Mouse (Mus musculus): ENCODE measurements at regions not wholly inside any gene's neighbourhood (a gene's known extent, or its start where the extent isn't known, plus 50 kb on each side); places are given as distances from the start of the nearest gene placed in this dataset.

DNA sequence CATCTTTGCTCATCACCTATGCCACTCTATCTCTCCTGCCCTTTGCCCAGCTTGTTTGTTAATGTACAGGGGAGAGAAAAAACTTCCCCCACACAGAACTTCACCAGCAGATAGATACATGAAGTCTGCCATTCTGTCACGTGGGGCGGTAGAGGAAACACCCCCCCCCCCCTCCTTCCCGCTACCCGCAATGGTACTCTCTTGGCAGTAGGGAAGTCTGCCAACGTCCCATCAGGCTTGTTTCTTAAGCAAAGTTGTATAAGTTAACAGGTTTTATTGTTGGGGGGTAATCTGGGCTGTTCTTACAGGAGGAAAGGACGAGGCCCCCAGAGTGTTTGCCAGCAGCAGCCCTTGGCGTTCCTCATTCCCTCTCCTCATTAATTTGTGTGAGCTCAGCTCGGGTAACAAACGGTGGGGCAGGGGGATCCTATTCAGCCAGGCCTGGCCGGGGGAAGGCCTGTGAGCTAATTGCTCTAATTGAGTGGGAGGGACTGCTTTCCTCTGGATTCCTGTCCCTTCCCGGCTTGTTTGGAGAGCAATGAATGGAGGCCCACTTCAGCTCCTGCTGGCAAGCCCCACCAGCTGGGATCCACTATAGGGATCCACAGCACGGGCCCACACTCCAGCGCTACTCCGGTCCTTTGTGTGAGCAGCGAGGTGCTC is 292.5 kb downstream of the Bcl11a start:
- H3K36me3 ChIP-seq (ENCODE audit: control insufficient read depth, insufficient read depth, low read length) = no peaks in the 10 kb centered on the region
- peak overlapping the region; percentile 38; the same call in 1 of the 2 replicates for H3K4me2 ChIP-seq (ENCODE audit: low read depth, low read length, severe bottlenecking)
- no peaks in the 10 kb centered on the region for H3K9me3 ChIP-seq (ENCODE audit: control insufficient read depth, low read length)
- WGBS = 4% methylated on average over 15 of the region's 15 CpGs
- H3K9ac ChIP-seq (ENCODE audit: low read length) = peak overlapping the region; percentile 30; the same call in 1 of the 2 replicates
- H3K27me3 ChIP-seq (ENCODE audit: control insufficient read depth, insufficient read depth, low read length) = peaks cover 2% of the 10 kb centered on the region; the same call in 1 of the 2 replicates
- ATAC-seq (replicated peaks; ENCODE audit: low FRiP score) = peak; percentile 94
- DNase-seq (ENCODE audit: low spot score) = peak; percentile 91
- no peak overlapping the region for H3K4me3 ChIP-seq (ENCODE audit: low read depth, low read length)
- peaks cover 23% of the 10 kb centered on the region for H3K4me1 ChIP-seq (replicated peaks; ENCODE audit: control insufficient read depth, insufficient read depth, low read length)
- H3K27ac ChIP-seq (ENCODE audit: low read depth, low read length) = peak overlapping the region; percentile 90

DNA sequence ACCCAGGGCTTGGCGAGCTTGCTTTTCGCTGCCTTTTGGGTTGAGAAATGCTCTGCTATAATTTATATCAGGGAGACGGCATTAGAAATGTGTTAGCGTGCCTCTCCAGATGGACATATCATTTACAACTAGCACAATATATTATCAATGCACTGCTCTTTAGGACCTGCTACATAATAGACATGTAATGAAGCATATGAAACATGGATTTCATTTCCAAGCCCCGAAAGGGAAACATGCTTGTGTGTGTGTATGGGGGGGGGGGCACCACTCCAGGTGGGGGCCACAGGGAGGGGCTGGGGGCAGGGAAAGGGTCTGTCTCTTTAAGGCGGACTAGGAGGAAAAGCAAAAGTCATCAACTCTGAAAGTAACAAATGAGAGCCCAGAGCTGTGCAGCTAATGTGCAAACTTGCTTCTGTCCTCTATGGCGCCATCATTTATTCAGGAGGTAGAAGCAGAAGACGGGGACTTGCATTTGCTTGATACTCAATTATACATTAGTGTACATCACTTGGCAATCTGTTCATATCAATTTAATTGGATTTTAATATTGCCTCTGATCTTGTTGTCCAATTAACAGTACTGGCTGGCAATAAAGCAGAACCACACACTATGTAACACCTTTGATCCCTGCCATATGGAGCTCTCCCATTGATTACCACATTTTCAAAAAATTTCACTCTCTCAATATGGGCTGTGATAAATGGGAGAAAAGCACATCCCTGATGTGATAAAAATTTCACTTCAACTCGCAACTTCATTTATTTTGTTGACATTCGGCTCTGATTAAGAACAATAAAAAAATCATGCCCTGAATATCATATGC is 293.2 kb downstream of the Bcl11a start:
- ATAC-seq (replicated peaks; ENCODE audit: low FRiP score) = peak; percentile 28
- H3K9ac ChIP-seq (ENCODE audit: low read length) = peak overlapping the region; percentile 30; the same call in 1 of the 2 replicates
- 27% methylated on average over 10 of the region's 10 CpGs for WGBS

DNA sequence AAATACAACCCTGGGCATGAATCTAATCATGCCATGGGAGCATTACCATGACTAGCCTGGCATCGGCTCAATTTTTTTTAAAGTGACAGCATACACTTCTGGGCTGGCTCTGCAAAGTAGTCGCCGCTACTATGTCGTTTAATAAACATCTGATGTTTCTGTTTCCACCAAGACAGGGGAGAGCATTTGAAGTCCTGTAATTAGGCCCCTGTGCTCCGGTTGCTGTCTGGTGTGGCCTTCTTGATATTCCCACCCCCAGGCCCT is 293.8 kb downstream of the Bcl11a start:
- ATAC-seq (replicated peaks; ENCODE audit: low FRiP score) (no peak), DNase-seq (ENCODE audit: low spot score) (no peak)
- H3K4me1 ChIP-seq (replicated peaks; ENCODE audit: control insufficient read depth, insufficient read depth, low read length) = peaks cover 23% of the 10 kb centered on the region
- H3K4me3 ChIP-seq (ENCODE audit: low read depth, low read length) = no peak overlapping the region
- peaks cover 2% of the 10 kb centered on the region; the same call in 1 of the 2 replicates for H3K27me3 ChIP-seq (ENCODE audit: control insufficient read depth, insufficient read depth, low read length)
- H3K36me3 ChIP-seq (ENCODE audit: control insufficient read depth, insufficient read depth, low read length) = no peaks in the 10 kb centered on the region
- no peaks in the 10 kb centered on the region for H3K9me3 ChIP-seq (ENCODE audit: control insufficient read depth, low read length)
- WGBS = 51% methylated on average over 5 of the region's 5 CpGs
- H3K4me2 ChIP-seq (ENCODE audit: low read depth, low read length, severe bottlenecking) = no peak overlapping the region
- H3K27ac ChIP-seq (ENCODE audit: low read depth, low read length) = peak overlapping the region; percentile 70
- H3K9ac ChIP-seq (ENCODE audit: low read length) = no peak overlapping the region

More for the DNA sequence above, 293.2 kb downstream of the Bcl11a start:
- peak overlapping the region; percentile 38 for H3K4me2 ChIP-seq (ENCODE audit: low read depth, low read length, severe bottlenecking)
- no peaks in the 10 kb centered on the region for H3K36me3 ChIP-seq (ENCODE audit: control insufficient read depth, insufficient read depth, low read length)
- no peaks in the 10 kb centered on the region for H3K9me3 ChIP-seq (ENCODE audit: control insufficient read depth, low read length)
- peaks cover 2% of the 10 kb centered on the region; the same call in 1 of the 2 replicates for H3K27me3 ChIP-seq (ENCODE audit: control insufficient read depth, insufficient read depth, low read length)
- H3K4me1 ChIP-seq (replicated peaks; ENCODE audit: control insufficient read depth, insufficient read depth, low read length) = peaks cover 23% of the 10 kb centered on the region
- DNase-seq (ENCODE audit: low spot score) = no peak
- H3K27ac ChIP-seq (ENCODE audit: low read depth, low read length) = peak overlapping the region; percentile 90
- H3K4me3 ChIP-seq (ENCODE audit: low read depth, low read length) = no peak overlapping the region

DNA sequence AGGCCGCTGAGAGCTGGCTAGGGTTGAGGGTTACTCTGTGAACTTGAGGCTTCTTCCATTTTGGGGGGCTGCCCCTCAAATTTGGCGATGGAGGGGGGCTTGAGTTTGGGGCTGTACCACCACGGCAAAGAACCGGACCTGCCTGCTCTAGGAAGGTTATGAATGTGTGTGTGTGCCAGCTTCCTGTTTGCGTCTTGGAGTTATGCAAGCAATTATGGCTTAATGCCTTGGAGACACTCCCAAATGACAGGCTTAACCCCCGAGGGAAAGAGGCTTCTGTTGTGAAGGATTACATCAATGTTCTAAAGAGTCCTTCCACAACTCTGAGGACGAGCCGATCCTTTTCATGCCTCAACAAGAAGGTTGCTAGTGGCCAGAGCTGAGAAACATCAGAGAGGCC is 294.1 kb downstream of the Bcl11a start:
- Histone ChIP-seq H3K27me3 (ENCODE audit: control insufficient read depth, insufficient read depth, low read length) (peaks cover 2% of the 10 kb centered on the region; the same call in 1 of the 2 replicates), H3K27ac (ENCODE audit: low read depth, low read length) (peak overlapping the region; percentile 70)
- no peak for ATAC-seq (replicated peaks; ENCODE audit: low FRiP score)

DNA sequence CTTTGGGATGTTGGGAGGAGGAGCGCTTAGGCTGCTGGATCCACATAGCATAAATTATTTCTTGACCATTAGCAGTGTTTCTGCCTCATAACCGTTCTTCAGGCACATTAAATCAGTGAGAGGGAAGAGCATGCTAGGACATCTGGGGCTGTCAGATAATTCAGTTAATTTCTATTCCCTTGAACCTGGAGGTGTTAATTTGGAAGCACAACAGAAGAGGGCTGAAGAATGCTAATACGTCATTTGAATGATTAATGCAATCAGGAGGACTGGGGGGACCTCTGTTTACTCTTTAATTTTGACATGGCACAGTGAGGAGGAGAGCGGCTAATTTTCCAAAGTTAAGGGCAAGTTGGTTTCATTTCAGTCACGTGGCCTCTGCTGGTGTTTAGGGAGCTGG is 294.8 kb downstream of the Bcl11a start:
- Histone ChIP-seq H3K9me3 (ENCODE audit: control insufficient read depth, low read length) (no peaks in the 10 kb centered on the region), H3K4me2 (ENCODE audit: low read depth, low read length, severe bottlenecking) (no peak overlapping the region), H3K36me3 (ENCODE audit: control insufficient read depth, insufficient read depth, low read length) (no peaks in the 10 kb centered on the region), H3K27ac (ENCODE audit: low read depth, low read length) (peak overlapping the region; percentile 70), H3K4me1 (replicated peaks; ENCODE audit: control insufficient read depth, insufficient read depth, low read length) (peaks cover 23% of the 10 kb centered on the region), H3K27me3 (ENCODE audit: control insufficient read depth, insufficient read depth, low read length) (peaks cover 2% of the 10 kb centered on the region; the same call in 1 of the 2 replicates), H3K9ac (ENCODE audit: low read length) (no peak overlapping the region), H3K4me3 (ENCODE audit: low read depth, low read length) (no peak overlapping the region)
- WGBS = 48% methylated on average over 5 of the region's 5 CpGs
- DNase-seq (ENCODE audit: low spot score) (no peak), ATAC-seq (replicated peaks; ENCODE audit: low FRiP score) (no peak)

More for the DNA sequence above, 294.1 kb downstream of the Bcl11a start:
- Histone ChIP-seq H3K9me3 (ENCODE audit: control insufficient read depth, low read length) (no peaks in the 10 kb centered on the region), H3K9ac (ENCODE audit: low read length) (no peak overlapping the region; the same call in 1 of the 2 replicates), H3K4me3 (ENCODE audit: low read depth, low read length) (no peak overlapping the region), H3K4me2 (ENCODE audit: low read depth, low read length, severe bottlenecking) (no peak overlapping the region), H3K36me3 (ENCODE audit: control insufficient read depth, insufficient read depth, low read length) (no peaks in the 10 kb centered on the region), H3K4me1 (replicated peaks; ENCODE audit: control insufficient read depth, insufficient read depth, low read length) (peaks cover 23% of the 10 kb centered on the region)
- WGBS = 33% methylated on average over 8 of the region's 8 CpGs
- no peak for DNase-seq (ENCODE audit: low spot score)

DNA sequence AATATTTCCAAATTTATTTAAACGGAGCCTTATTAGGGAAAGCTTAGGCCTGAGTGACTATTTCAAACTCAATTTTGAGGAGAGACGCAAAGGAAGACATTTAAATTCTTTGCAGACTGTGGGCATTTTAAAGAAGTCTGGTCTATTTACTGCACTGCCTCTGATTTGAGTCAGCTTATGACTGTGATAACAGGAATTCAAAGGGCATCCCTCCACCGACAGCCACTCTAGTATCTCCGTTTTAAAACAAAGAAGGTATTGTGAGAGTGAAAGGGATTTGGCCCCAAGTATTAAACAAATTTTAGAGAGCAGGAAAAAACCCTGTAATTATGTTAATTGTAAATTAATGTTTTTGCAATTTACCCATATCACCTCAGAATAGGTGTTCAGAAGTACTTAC is 295.4 kb downstream of the Bcl11a start:
- H3K27ac ChIP-seq (ENCODE audit: low read depth, low read length) = no peak overlapping the region
- no peak overlapping the region for H3K9ac ChIP-seq (ENCODE audit: low read length)
- peaks cover 2% of the 10 kb centered on the region; the same call in 1 of the 2 replicates for H3K27me3 ChIP-seq (ENCODE audit: control insufficient read depth, insufficient read depth, low read length)
- H3K36me3 ChIP-seq (ENCODE audit: control insufficient read depth, insufficient read depth, low read length) = no peaks in the 10 kb centered on the region
- DNase-seq (ENCODE audit: low spot score) (no peak), ATAC-seq (replicated peaks; ENCODE audit: low FRiP score) (no peak)
- H3K4me1 ChIP-seq (replicated peaks; ENCODE audit: control insufficient read depth, insufficient read depth, low read length) = peaks cover 23% of the 10 kb centered on the region
- 45% methylated on average over 4 of the region's 4 CpGs for WGBS
- no peak overlapping the region for H3K4me2 ChIP-seq (ENCODE audit: low read depth, low read length, severe bottlenecking)
- no peaks in the 10 kb centered on the region for H3K9me3 ChIP-seq (ENCODE audit: control insufficient read depth, low read length)
- no peak overlapping the region for H3K4me3 ChIP-seq (ENCODE audit: low read depth, low read length)

DNA sequence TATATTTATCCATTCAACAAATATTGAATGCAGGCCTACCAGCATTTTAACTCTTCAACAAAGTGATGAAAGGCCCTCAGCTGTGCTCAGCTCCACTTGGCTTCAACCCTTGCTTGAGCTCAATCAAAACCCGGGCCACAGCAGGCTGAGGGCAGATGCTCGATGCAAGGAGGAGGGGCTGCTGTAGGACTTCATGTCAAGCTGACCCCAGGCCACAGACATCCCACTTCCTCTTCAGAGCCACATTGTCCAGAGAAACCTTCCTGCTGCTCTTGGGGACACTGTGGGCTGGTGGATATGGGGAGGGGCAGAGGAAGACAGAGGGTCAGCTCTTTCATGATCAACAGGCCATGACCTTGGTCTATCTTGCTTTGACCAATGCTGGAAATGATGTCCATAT is 299.7 kb downstream of the Bcl11a start:
- WGBS = 66% methylated on average over 2 of the region's 2 CpGs

DNA sequence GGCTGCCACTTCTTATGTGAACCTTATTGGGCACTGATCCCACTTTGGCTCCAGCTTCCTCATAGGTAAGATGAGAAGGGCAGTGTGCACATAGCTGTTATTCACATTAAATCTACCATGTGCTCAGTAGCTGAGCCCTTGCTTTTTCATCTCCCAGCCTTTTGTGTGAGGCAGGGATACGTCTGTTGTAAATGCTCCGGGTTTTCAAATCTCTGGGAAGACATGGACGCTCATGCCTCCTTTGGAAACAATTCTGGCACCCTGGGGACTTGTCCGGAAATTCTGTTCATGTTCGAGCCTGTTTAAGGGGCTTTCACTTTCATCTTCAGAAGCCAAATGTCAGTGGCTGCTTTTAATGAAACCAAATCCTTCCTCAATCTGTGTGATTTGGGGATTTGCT is 312.7 kb downstream of the Bcl11a start:
- H3K27me3 ChIP-seq (ENCODE audit: control insufficient read depth, insufficient read depth, low read length) = no peaks in the 10 kb centered on the region
- H3K9ac ChIP-seq (ENCODE audit: low read length) = no peak overlapping the region
- no peak overlapping the region for H3K4me2 ChIP-seq (ENCODE audit: low read depth, low read length, severe bottlenecking)
- WGBS = 25% methylated on average over 5 of the region's 5 CpGs
- no peak overlapping the region for H3K4me3 ChIP-seq (ENCODE audit: low read depth, low read length)
- H3K36me3 ChIP-seq (ENCODE audit: control insufficient read depth, insufficient read depth, low read length) = no peaks in the 10 kb centered on the region
- ATAC-seq (replicated peaks; ENCODE audit: low FRiP score) (no peak), DNase-seq (ENCODE audit: low spot score) (no peak)
- 0 out of 2 replicates have a peak, but pooled peaks cover 2% of the 10 kb centered on the region for H3K4me1 ChIP-seq (replicated peaks; ENCODE audit: control insufficient read depth, insufficient read depth, low read length)
- H3K27ac ChIP-seq (ENCODE audit: low read depth, low read length) = no peak overlapping the region
- H3K9me3 ChIP-seq (ENCODE audit: control insufficient read depth, low read length) = no peaks in the 10 kb centered on the region

More for the DNA sequence above, 299.7 kb downstream of the Bcl11a start:
- H3K9ac ChIP-seq (ENCODE audit: low read length) = no peak overlapping the region
- no peak overlapping the region for H3K4me3 ChIP-seq (ENCODE audit: low read depth, low read length)
- peaks cover 7% of the 10 kb centered on the region; the same call in 1 of the 2 replicates for H3K4me1 ChIP-seq (replicated peaks; ENCODE audit: control insufficient read depth, insufficient read depth, low read length)
- no peaks in the 10 kb centered on the region for H3K9me3 ChIP-seq (ENCODE audit: control insufficient read depth, low read length)
- DNase-seq (ENCODE audit: low spot score) (no peak), ATAC-seq (replicated peaks; ENCODE audit: low FRiP score) (no peak)
- no peaks in the 10 kb centered on the region for H3K36me3 ChIP-seq (ENCODE audit: control insufficient read depth, insufficient read depth, low read length)
- H3K27ac ChIP-seq (ENCODE audit: low read depth, low read length) = no peak overlapping the region
- H3K27me3 ChIP-seq (ENCODE audit: control insufficient read depth, insufficient read depth, low read length) = no peaks in the 10 kb centered on the region
- no peak overlapping the region for H3K4me2 ChIP-seq (ENCODE audit: low read depth, low read length, severe bottlenecking)

Measured in forebrain, embryonic 11.5 days (tissue).